Mouse (Mus musculus) ovary, postnatal 10 days (tissue): Measurements from ENCODE around the gene Morc2b.
"Not testable (repeated sequence)": the region's sequence is repeated elsewhere in the genome, so short reads cannot be mapped to it uniquely, and the experiment has no call there.

Experiments
- DNase-seq: peaks from one replicate; pipeline ENCODE4 v3.0.0; 2022; ENCODE audit warnings: low spot score

The Morc2b gene

DNA sequence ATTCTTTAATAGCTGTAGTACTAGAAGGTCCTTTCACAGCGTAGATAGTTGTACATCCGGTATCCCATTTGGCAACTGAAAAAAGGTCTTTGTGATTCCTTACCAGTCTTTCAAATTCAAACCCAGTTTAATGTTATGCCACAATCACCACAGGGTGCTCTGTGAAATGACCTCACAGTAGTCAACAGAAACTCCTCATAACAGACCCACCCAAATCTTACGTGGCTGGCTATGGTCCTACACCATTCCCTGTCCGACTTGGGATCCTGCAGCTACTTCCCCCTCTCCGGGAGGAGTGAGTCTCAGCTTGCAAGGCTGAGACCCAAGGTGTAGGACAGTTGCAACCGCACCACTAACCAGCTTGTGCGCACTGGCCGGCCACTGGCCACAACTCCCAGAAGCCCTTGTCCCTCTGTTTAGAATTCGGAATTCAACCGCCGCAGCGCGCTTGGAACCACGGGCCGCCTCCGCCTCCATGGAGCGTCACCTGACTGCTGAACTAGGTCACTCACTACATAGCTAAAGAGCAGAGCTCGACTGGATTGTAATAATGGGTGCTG lies at the start of gene Morc2b:
Morc2b (minus strand) TSS at position 423 of the 560 bp plus-strand sequence.
- no peak for DNase-seq

DNA sequence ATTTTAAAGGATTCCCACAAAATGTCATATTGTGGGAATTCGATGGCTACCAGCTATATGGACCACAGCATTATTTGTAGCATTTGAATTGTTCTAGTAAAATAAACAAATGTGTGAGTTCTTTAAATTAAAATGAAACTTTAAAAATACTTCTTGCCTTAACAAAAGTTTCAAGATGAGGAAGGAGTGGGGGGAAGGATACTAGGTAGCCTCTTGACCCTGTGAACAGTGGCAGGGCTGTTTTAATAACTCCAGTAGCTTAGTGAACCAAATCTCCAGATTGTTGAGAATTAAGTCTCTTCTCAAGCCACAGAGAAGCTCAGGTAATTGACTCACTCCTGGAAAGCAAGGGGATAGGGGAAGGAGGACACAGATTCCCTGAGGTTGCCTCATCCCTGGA lies 28.7 kb upstream of the Morc2b start, which contains the start of gene Olfr55:
Olfr55 (plus strand) TSS at position 301 of the 400 bp plus-strand sequence.
- not testable (repeated sequence) for DNase-seq

DNA sequence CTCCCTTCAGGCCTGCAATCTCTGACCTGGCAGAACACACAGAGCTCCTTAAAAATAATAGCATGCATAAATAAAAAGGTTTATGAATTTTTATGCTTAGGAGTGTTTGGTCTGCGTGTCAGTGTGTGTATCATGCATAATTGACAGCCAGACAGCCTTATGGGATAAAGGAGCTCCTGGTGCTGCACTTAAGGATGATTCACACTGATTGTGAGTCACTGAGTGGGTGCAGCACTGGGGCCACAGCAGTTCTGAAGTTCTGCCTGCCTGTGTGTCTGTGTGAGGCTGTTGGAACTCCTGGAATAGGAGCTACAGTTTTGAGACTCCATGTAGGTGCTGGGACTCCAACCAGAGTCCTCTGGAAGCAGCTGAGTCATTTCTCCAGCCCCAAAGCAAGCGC lies 13.2 kb downstream of the Morc2b start:
- no peak for DNase-seq

DNA sequence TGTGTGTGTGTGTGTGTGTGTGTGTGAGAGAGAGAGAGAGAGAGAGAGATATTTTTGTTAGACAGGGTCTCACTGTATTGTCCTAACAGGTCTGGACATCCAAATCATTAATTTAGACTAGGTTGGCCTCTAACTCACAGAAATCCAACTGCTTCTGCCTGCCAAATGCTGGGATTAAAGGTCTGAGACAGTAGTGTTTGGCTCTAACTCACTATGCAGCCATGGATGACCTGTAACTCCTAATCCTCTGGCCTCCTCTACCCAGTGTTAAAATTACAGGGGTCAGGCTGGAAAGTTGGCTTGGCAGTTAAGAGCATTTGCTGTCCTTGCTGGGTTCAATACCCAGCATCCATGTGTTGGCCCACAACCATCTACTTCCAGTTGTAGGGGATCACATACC lies 14.9 kb downstream of the Morc2b start:
- DNase-seq, result no peak

DNA sequence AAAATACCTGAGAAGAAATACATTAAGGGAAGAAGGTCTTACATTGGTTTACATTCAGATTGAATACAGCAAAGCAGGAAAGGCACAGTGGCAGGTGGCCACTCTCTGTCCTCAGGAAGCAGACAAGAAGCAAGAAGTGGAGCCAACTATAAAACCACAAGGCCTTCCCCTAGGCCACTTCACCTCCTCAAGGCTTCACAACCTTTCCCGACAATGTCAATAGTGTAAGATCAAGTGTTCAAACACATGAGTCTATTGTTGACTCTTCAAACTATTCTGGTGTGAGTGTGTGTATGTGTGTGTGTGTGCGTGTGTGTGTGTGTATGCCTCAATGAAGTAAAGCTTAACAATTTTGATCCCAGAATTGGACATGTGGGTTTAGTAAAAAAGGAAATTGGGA lies 42.1 kb downstream of the Morc2b start:
- DNase-seq, result no peak

DNA sequence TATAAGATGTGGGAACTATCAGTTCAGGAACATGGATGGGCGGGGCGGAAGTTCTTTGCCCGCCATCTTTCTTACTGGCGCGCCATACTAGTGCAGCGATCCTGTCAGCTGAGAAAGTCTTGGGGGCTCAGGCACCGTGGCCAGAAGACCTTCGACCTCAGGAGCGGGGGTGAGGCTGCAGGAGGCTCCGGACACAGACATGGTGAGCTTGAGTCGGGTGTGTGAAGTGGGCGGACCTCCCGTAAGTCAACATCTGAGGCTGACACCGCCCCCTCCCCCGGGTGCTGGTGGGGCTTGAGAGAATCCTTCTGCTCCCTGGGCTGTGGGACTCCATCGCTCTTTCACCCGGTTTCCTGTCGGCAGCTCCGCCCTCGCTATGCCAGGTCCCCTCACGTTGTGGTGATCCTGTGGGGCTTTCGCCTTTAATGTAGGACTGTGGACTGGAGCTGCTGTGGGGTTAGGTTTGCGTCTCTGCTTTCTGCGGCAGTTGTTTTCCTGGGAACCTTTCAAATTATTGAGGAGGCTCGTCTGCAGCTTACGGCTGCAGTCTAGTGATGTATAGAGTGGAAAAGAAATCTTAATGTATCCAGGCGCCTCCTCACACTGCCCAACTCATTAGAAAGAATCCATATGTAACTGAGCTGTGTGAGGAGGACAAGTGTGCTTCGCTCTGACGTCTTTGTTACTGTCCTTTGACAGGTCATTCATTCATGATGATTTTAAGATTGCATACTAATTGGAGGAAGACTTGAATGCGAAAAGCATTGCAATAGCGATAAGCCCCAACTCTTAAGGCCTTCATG lies 46.9 kb downstream of the Morc2b start:
- DNase-seq, result peak; percentile 68

DNA sequence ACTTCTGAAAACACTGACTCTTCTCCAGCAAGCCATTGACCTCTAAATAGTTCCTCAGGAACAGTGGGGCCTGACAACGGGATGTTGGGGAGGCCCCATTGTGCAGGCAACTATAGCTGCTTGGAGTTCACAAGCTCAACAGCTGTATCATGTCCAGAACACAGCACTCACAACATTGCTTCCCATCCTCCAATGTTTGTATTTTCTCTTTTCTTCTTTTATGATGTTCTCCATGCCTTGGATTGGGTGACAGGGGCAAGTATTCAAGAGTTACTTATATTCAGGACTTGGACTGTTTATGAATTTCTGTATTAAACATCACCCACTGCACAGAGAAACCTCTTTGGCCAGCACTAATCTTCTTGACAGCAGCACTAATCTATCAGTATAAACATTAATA lies 47.9 kb downstream of the Morc2b start:
- no peak for DNase-seq

DNA sequence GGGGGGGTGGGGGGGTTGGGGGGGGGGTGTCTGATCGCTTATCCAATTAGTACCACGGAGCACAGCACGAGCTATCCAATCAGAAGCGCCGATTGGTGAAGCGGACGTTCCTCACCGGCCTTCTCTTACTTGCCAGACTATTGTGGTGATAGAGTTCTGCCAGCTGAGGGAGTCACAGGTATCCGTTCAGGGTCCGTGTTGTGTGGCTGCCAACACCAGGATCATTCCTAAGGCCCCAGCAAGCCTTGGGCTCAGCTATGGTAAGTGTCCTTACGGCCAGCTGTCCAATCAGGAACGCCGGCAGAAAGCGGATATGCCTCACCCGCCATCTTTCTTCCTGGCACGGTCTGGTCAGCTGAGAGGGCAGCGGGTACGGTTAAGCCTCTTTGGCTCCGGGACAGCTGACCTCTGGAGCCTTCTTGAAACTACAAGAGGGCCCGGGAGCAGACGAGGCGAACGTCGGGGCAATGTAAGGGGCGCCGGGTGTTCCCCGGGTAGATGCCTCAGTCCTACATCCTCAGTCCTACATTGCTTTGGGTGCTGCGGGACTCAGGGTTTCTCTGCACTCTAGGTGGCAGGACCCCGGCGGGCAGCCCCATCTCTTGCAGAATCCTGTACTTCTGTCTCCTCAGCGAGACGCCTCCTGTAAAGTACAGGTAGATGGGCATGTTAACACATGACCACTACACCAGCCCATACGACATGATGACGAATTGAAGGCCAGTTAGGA lies 50.1 kb downstream of the Morc2b start, which contains the start of gene Zfp563:
Zfp563 (plus strand) TSS at position 91 of the 730 bp plus-strand sequence.
- DNase-seq, result peak; percentile 88

DNA sequence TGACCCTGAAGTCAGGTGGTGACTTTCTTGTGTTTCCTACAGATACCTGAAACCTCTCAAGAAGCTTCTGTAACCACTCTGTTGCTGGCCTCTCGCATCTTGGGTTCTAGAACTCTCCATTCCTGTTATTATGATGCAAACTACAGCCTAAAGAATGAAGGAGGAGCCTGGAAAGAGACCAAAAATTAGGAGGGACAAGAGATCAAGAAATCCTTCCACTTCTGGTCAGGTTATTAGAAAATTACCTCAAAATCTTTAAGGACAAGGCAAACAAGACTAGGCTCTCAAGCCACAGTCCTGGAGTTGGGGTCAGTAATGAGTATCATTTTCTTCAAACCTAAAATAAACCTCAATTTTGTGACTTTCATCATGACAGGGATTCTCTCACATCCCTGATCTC lies 71.5 kb downstream of the Morc2b start, which contains the start of gene 4921501E09Rik:
4921501E09Rik (minus strand) TSS at position 101 of the 400 bp plus-strand sequence.
- DNase-seq, result no peak
